Mouse (Mus musculus) MEL (cell line): Measurements from ENCODE around the gene Casp2. TPM values are rescaled to one million over a fixed set of nuclear protein-coding genes. Genes with fewer than 3 reads are reported as not detected.

Experiments
- DNase-seq: peaks from one replicate; pipeline ENCODE4 v3.0.0; 2011; ENCODE audit warnings: low read depth, low spot score
- H3K27ac ChIP-seq: 2 replicates; pipeline ENCODE4 v1.5.1; 2012; ENCODE audit warnings: low read depth, mild to moderate bottlenecking, control low read depth, low read length, moderate library complexity; ENCODE audit not compliant: control insufficient read depth
- H3K27me3 ChIP-seq, 2 experiments: fragments of 150-350 bp in 1 of 2; sonication (generic) in 1 of 2; 2 replicates each; pipeline ENCODE4 v1.6.1; 2012; ENCODE audit warnings: low read length in 2 of 2, mild to moderate bottlenecking in 2 of 2, improper control_type of control experiment in 1 of 2, moderate library complexity in 1 of 2; ENCODE audit not compliant: insufficient read depth in 2 of 2, control insufficient read depth in 1 of 2
- H3K36me3 ChIP-seq, 2 experiments: 2 replicates each; pipeline ENCODE4 v1.6.1; 2012 to 2014; ENCODE audit warnings: low read length in 2 of 2, improper control_type of control experiment in 1 of 2, inconsistent platforms in 1 of 2, mild to moderate bottlenecking in 1 of 2; ENCODE audit not compliant: insufficient read depth in 2 of 2, control insufficient read depth in 1 of 2
- H3K4me1 ChIP-seq, 2 experiments: fragments of 150-350 bp in 1 of 2; sonication (generic) in 1 of 2; 2 replicates each; pipeline ENCODE4 v1.6.1; 2012; ENCODE audit warnings: low read length in 2 of 2, improper control_type of control experiment in 1 of 2, mild to moderate bottlenecking in 1 of 2; ENCODE audit not compliant: insufficient read depth in 2 of 2, control insufficient read depth in 1 of 2
- H3K4me3 ChIP-seq, 2 experiments: fragments of 150-350 bp in 1 of 2; sonication (generic) in 1 of 2; 2 replicates each; pipeline ENCODE4 v1.5.1; 2012; ENCODE audit warnings: low read depth in 2 of 2, low read length in 2 of 2, mild to moderate bottlenecking in 2 of 2, moderate library complexity in 2 of 2, control low read depth in 1 of 2, improper control_type of control experiment in 1 of 2; ENCODE audit not compliant: control insufficient read depth in 1 of 2, insufficient read depth in 1 of 2
- H3K79me2 ChIP-seq: 2 replicates; pipeline ENCODE4 v1.6.1; 2012; ENCODE audit warnings: mild to moderate bottlenecking, low read length, moderate library complexity; ENCODE audit not compliant: control insufficient read depth, poor library complexity, insufficient read depth
- H3K9ac ChIP-seq: 2 replicates; pipeline ENCODE4 v1.6.1; 2012; ENCODE audit warnings: low read depth, mild to moderate bottlenecking, control low read depth, low read length, moderate library complexity; ENCODE audit not compliant: control insufficient read depth, poor library complexity, severe bottlenecking
- H3K9me3 ChIP-seq: fragments of 150-350 bp; sonication (generic); replicated peaks from 2 replicates; pipeline ENCODE4 v1.6.1; 2012; ENCODE audit warnings: mild to moderate bottlenecking, low read length, improper control_type of control experiment, moderate library complexity; ENCODE audit not compliant: insufficient read depth
- BHLHE40 ChIP-seq: IDR thresholded peaks from 2 replicates; pipeline ENCODE4 v1.6.1; 2012; ENCODE audit warnings: low read depth, mild to moderate bottlenecking, inconsistent platforms, low read length, improper control_type of control experiment, borderline replicate concordance
- CHD1 ChIP-seq: IDR thresholded peaks from 2 replicates; pipeline ENCODE4 v1.6.1; 2012; ENCODE audit warnings: low read depth, mild to moderate bottlenecking, inconsistent platforms, low read length, improper control_type of control experiment
- CHD2 ChIP-seq: IDR thresholded peaks from 2 replicates; pipeline ENCODE4 v1.6.1; 2011; ENCODE audit warnings: low read length, improper control_type of control experiment
- CTCF ChIP-seq, 3 experiments: IDR thresholded peaks in 2 of 3; conservative IDR thresholded peaks in 1 of 3; 2 replicates each; pipeline ENCODE4 v1.5.1; 2011 to 2012; ENCODE audit warnings: low read length in 3 of 3, low read depth in 2 of 3, mild to moderate bottlenecking in 2 of 3, improper control_type of control experiment in 1 of 3, inconsistent platforms in 1 of 3, mixed read lengths in 1 of 3, moderate library complexity in 1 of 3; ENCODE audit not compliant: control insufficient read depth in 1 of 3, insufficient read depth in 1 of 3, poor library complexity in 1 of 3, severe bottlenecking in 1 of 3
- E2F4 ChIP-seq: IDR thresholded peaks from 2 replicates; pipeline ENCODE4 v1.6.1; 2011; ENCODE audit warnings: low read depth, low read length, improper control_type of control experiment, borderline replicate concordance
- ELF1 ChIP-seq: IDR thresholded peaks from 2 replicates; pipeline ENCODE4 v1.6.1; 2014; ENCODE audit warnings: low read depth, mild to moderate bottlenecking, inconsistent platforms, low read length, improper control_type of control experiment, moderate library complexity
- EP300 ChIP-seq, 2 experiments: IDR thresholded peaks; 2 replicates each; pipeline ENCODE4 v1.6.1; 2011; ENCODE audit warnings: improper control_type of control experiment in 2 of 2, low read length in 2 of 2, low read depth in 1 of 2, mild to moderate bottlenecking in 1 of 2
- ETS1 ChIP-seq: IDR thresholded peaks from 2 replicates; pipeline ENCODE4 v1.6.1; 2012; ENCODE audit warnings: low read depth, mild to moderate bottlenecking, inconsistent platforms, low read length, improper control_type of control experiment, moderate library complexity
- GABPA ChIP-seq: IDR thresholded peaks from 2 replicates; pipeline ENCODE4 v1.6.1; 2012; ENCODE audit warnings: low read depth, mild to moderate bottlenecking, inconsistent platforms, low read length, improper control_type of control experiment, moderate library complexity
- GATA1 ChIP-seq: IDR thresholded peaks from 2 replicates; pipeline ENCODE4 v1.6.1; 2011; ENCODE audit warnings: low read depth, low read length, improper control_type of control experiment
- HCFC1 ChIP-seq: IDR thresholded peaks from 2 replicates; pipeline ENCODE4 v1.6.1; 2012; ENCODE audit warnings: low read depth, mild to moderate bottlenecking, inconsistent platforms, low read length, improper control_type of control experiment, moderate library complexity
- JUND ChIP-seq: IDR thresholded peaks from 2 replicates; pipeline ENCODE4 v1.6.1; 2011; ENCODE audit warnings: low read depth, mild to moderate bottlenecking, improper control_type of control experiment, low read length
- KAT2A ChIP-seq: conservative IDR thresholded peaks from 2 replicates; pipeline ENCODE4 v1.6.1; 2012; ENCODE audit warnings: low read depth, low read length, improper control_type of control experiment, inconsistent platforms
- MAFK ChIP-seq: IDR thresholded peaks from 2 replicates; pipeline ENCODE4 v1.6.1; 2011; ENCODE audit warnings: low read depth, mild to moderate bottlenecking, low read length, improper control_type of control experiment, borderline replicate concordance
- MAX ChIP-seq: IDR thresholded peaks from 2 replicates; pipeline ENCODE4 v1.6.1; 2011; ENCODE audit warnings: low read length, improper control_type of control experiment
- MAZ ChIP-seq: IDR thresholded peaks from 2 replicates; pipeline ENCODE4 v1.6.1; 2012; ENCODE audit warnings: low read depth, mild to moderate bottlenecking, inconsistent platforms, low read length, improper control_type of control experiment
- MEF2A ChIP-seq: IDR thresholded peaks from 2 replicates; pipeline ENCODE4 v1.6.1; 2014; ENCODE audit warnings: low read depth, mild to moderate bottlenecking, inconsistent platforms, low read length, improper control_type of control experiment; ENCODE audit not compliant: poor library complexity, insufficient replicate concordance, severe bottlenecking; ENCODE audit errors: extremely low read depth
- MXI1 ChIP-seq: IDR thresholded peaks from 2 replicates; pipeline ENCODE4 v1.6.1; 2011; ENCODE audit warnings: mild to moderate bottlenecking, low read depth, low read length, improper control_type of control experiment
- MYB ChIP-seq: IDR thresholded peaks from 2 replicates; pipeline ENCODE4 v1.6.1; 2011; ENCODE audit warnings: mild to moderate bottlenecking, low read depth, low read length, improper control_type of control experiment
- NELFE ChIP-seq: IDR thresholded peaks from 2 replicates; pipeline ENCODE4 v1.6.1; 2011; ENCODE audit warnings: low read depth, low read length, improper control_type of control experiment
- NRF1 ChIP-seq: IDR thresholded peaks from 2 replicates; pipeline ENCODE4 v1.6.1; 2014; ENCODE audit warnings: low read depth, mild to moderate bottlenecking, inconsistent platforms, low read length, improper control_type of control experiment, moderate library complexity; ENCODE audit not compliant: poor library complexity, insufficient read depth, severe bottlenecking
- POLR2A ChIP-seq, 2 experiments: IDR thresholded peaks; 2 replicates each; pipeline ENCODE4 v1.6.1; 2011 to 2012; ENCODE audit warnings: low read length in 2 of 2, mild to moderate bottlenecking in 2 of 2, control low read depth in 1 of 2, improper control_type of control experiment in 1 of 2, low read depth in 1 of 2, moderate library complexity in 1 of 2; ENCODE audit not compliant: control insufficient read depth in 1 of 2, insufficient read depth in 1 of 2, poor library complexity in 1 of 2
- POLR2AphosphoS2 ChIP-seq: IDR thresholded peaks from 2 replicates; pipeline ENCODE4 v1.6.1; 2011; ENCODE audit warnings: low read length, improper control_type of control experiment
- POLR2AphosphoS5 ChIP-seq: IDR thresholded peaks from 2 replicates; pipeline ENCODE4 v1.6.1; 2012; ENCODE audit warnings: low read depth, borderline replicate concordance, mild to moderate bottlenecking, inconsistent platforms, low read length, moderate library complexity, mixed read lengths
- RAD21 ChIP-seq: IDR thresholded peaks from 2 replicates; pipeline ENCODE4 v1.6.1; 2011; ENCODE audit warnings: mild to moderate bottlenecking, low read depth, low read length, improper control_type of control experiment
- SIN3A ChIP-seq: IDR thresholded peaks from 2 replicates; pipeline ENCODE4 v1.6.1; 2012; ENCODE audit warnings: low read length, improper control_type of control experiment, inconsistent platforms
- SMC3 ChIP-seq: IDR thresholded peaks from 2 replicates; pipeline ENCODE4 v1.6.1; 2011; ENCODE audit warnings: low read depth, low read length, improper control_type of control experiment
- TAL1 ChIP-seq: IDR thresholded peaks from 2 replicates; pipeline ENCODE4 v1.6.1; 2012; ENCODE audit warnings: mild to moderate bottlenecking, inconsistent platforms, low read length, moderate library complexity, mixed read lengths
- TBP ChIP-seq: IDR thresholded peaks from 2 replicates; pipeline ENCODE4 v1.8.0; 2011; ENCODE audit warnings: low read depth, low read length, improper control_type of control experiment
- TCF12 ChIP-seq: IDR thresholded peaks from 2 replicates; pipeline ENCODE4 v1.6.1; 2014; ENCODE audit warnings: low read depth, mild to moderate bottlenecking, inconsistent platforms, low read length, improper control_type of control experiment, moderate library complexity
- UBTF ChIP-seq: IDR thresholded peaks from 2 replicates; pipeline ENCODE4 v1.6.1; 2012; ENCODE audit warnings: low read depth, mild to moderate bottlenecking, inconsistent platforms, low read length, improper control_type of control experiment, moderate library complexity, borderline replicate concordance; ENCODE audit not compliant: insufficient read depth
- USF1 ChIP-seq: IDR thresholded peaks from 2 replicates; pipeline ENCODE4 v1.6.1; 2014; ENCODE audit warnings: low read depth, mild to moderate bottlenecking, inconsistent platforms, low read length, improper control_type of control experiment, moderate library complexity
- USF2 ChIP-seq, 2 experiments: IDR thresholded peaks; 2 replicates each; pipeline ENCODE4 v1.6.1; 2011 to 2012; ENCODE audit warnings: improper control_type of control experiment in 2 of 2, low read length in 2 of 2, borderline replicate concordance in 1 of 2, inconsistent platforms in 1 of 2, low read depth in 1 of 2, mild to moderate bottlenecking in 1 of 2; ENCODE audit not compliant: insufficient read depth in 1 of 2
- ZC3H11A ChIP-seq: IDR thresholded peaks from 2 replicates; pipeline ENCODE4 v1.6.1; 2012; ENCODE audit warnings: low read depth, mild to moderate bottlenecking, inconsistent platforms, low read length, improper control_type of control experiment
- ZKSCAN1 ChIP-seq: IDR thresholded peaks from 2 replicates; pipeline ENCODE4 v1.6.1; 2012; ENCODE audit warnings: low read depth, mild to moderate bottlenecking, inconsistent platforms, low read length, improper control_type of control experiment, moderate library complexity
- ZMIZ1 ChIP-seq: IDR thresholded peaks from 2 replicates; pipeline ENCODE4 v1.6.1; 2012; ENCODE audit warnings: low read depth, mild to moderate bottlenecking, inconsistent platforms, low read length, improper control_type of control experiment, moderate library complexity
- ZNF384 ChIP-seq: IDR thresholded peaks from 2 replicates; pipeline ENCODE4 v1.6.1; 2012; ENCODE audit warnings: low read depth, mild to moderate bottlenecking, inconsistent platforms, low read length, improper control_type of control experiment
- polyA plus RNA-seq, 2 experiments: library from polyadenylated mRNA; stranded (reverse) in 1 of 2; unstranded in 1 of 2; fragments of >175 nt in 1 of 2; fragments of >200 nt in 1 of 2; gene quantifications; 2 replicates each; pipeline versions ENCODE4 v1.2.1 to v1.2.4; 2012; ENCODE audit warnings: low replicate concordance in 2 of 2, low read depth in 1 of 2; ENCODE audit not compliant: insufficient read length in 2 of 2, insufficient read depth in 1 of 2, missing spikeins in 1 of 2
- total RNA-seq: library from RNA; depleted of rRNA; stranded (reverse); fragments of 300-350 nt; gene quantifications from 2 replicates; pipeline ENCODE4 v1.2.3, GENCODE M21; 2012

Casp2 gene
- total and polyA plus RNA-seq, 3 experiments = 21.3 to 42.3 TPM; not detected in 1

- Histone ChIP-seq H3K27ac (no peak overlapping the region), H3K4me1 (peaks cover 3 to 9% of the 10 kb centered on the region in 2 experiments; a peak in 3 of 4 replicates), H3K27me3 (peaks cover 1 to 2% of the 10 kb centered on the region in 2 experiments; a peak in 2 of 4 replicates), H3K36me3 (peaks cover 0 to 10% of the 10 kb centered on the region in 2 experiments; a peak in 2 of 4 replicates), H3K9me3 (no peaks in the 10 kb centered on the region), H3K79me2 (no peaks in the 10 kb centered on the region), H3K9ac (no peak overlapping the region), H3K4me3 (no peak overlapping the region)
- DNase-seq = peak; percentile 85
- TF ChIP-seq SIN3A (no peak; the same call in 1 of the 2 replicates), MAZ (no peak), TBP (no peak), ZMIZ1 (no peak), EP300 (IDR thresholded peaks at IDR 0.05; ENCODE audit: low read depth in 1 of 2, low read length in 2 of 2) (peak; percentile 81 to 85), BHLHE40 (no peak), MAX (no peak; the same call in 1 of the 2 replicates), ZNF384 (peak; percentile 97), USF2 (IDR thresholded peaks at IDR 0.05; ENCODE audit: borderline replicate concordance in 1 of 2, insufficient read depth in 1 of 2, low read depth in 1 of 2, low read length in 2 of 2) (no peak), CHD2 (no peak), POLR2A (IDR thresholded peaks at IDR 0.05; ENCODE audit: control insufficient read depth in 1 of 2, insufficient read depth in 1 of 2, low read depth in 1 of 2, low read length in 2 of 2, poor library complexity in 1 of 2) (no peak), UBTF (no peak), MEF2A (no peak), MXI1 (no peak; the same call in 1 of the 2 replicates), MYB (no peak), JUND (no peak), NRF1 (no peak), GABPA (no peak), CTCF (IDR thresholded peaks at IDR 0.05 in 2 of 3, conservative IDR thresholded peaks at IDR 0.05 in 1 of 3; ENCODE audit: control insufficient read depth in 1 of 3, insufficient read depth in 1 of 3, low read depth in 2 of 3, low read length in 3 of 3, poor library complexity in 1 of 3, severe bottlenecking in 1 of 3) (peak; percentile 47 to 77 (median 74)), GATA1 (peak; percentile 90), ELF1 (no peak), KAT2A (no peak), RAD21 (peak; percentile 52), ZC3H11A (peak; percentile 24; the same call in 1 of the 2 replicates), MAFK (no peak; the same call in 1 of the 2 replicates), ETS1 (peak; percentile 82), POLR2AphosphoS2 (no peak), TAL1 (peak; percentile 61), E2F4 (no peak), HCFC1 (no peak), ZKSCAN1 (no peak), TCF12 (peak; percentile 86), CHD1 (no peak), USF1 (no peak), POLR2AphosphoS5 (no peak), NELFE (no peak), SMC3 (peak; percentile 74)
These were observed 7.4 kb upstream of the Casp2 start for GRCm38 (mm10) chr6:42257303-42257863.
